Mouse (Mus musculus): ENCODE results near the gene Cenpk. TPM values are rescaled to one million over a fixed set of nuclear protein-coding genes. Genes with fewer than 3 reads are reported as not detected.
"Not testable (repeated sequence)": the region's sequence is repeated elsewhere in the genome, so short reads cannot be mapped to it uniquely, and the experiment has no call there.

Gene Cenpk
- 10.6 and 11.6 TPM in 2 replicates for polyA plus RNA-seq (2015; fragmentation: Nextera tagmentation; extraction: Ambion mirVana)

DNA sequence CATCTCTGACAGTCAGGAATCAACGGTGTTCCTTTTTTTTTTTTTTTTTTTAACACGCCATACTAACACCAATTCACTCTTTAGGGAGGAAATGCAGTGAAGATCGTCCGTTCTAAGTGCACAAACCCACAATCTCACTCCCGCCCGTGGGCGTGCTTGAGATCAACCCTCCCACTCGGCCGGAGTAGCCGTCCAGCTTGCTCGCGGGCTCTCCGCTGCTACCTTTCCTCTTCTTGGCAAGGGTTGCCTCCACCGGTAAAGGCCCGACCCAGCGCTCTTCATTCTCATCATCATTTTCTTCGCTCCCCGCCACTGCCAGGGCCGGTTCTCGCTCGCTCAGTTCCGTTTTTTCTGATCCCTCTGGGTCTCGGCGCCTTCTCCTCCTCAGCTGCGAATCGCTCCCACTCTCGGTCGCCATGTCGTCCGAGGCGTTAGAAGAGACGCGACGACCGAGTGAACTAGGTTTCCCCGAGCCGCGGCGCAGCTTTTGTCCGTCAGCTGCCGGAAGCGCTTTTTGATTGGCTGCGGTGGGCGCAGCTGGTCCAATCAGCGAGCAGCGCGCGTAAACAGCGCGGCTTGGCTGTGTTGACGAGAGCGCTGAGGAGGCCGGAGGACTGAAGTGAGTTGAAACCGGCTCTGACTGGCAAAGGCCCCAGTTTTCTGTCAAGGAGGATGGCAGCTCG is at the start of gene Cenpk, which contains the start of gene Ppwd1:
Cenpk (plus strand) TSS at position 228 of the 683 bp plus-strand sequence.
Ppwd1 (minus strand) TSS at position 460 of the 683 bp plus-strand sequence.
- H3K4me2 ChIP-seq = peak within 1 kb of the TSS; percentile 79
- peak within 1 kb of the TSS; percentile 80 for H3K4me3 ChIP-seq
- peak within 1 kb of the TSS; percentile 91 for H3K27ac ChIP-seq
- H3K9me3 ChIP-seq = no peaks in the 10 kb centered on the region
- peaks cover 17% of the 10 kb centered on the region for H3K4me1 ChIP-seq
- under 1% methylated on average over 55 of the region's 55 CpGs for WGBS
- ATAC-seq (replicated peaks) = peak; percentile 100
- no peaks in the 10 kb centered on the region for H3K27me3 ChIP-seq (replicated peaks)
- H3K9ac ChIP-seq = peak within 1 kb of the TSS; percentile 76
- no peaks in the 10 kb centered on the region for H3K36me3 ChIP-seq (replicated peaks)

DNA sequence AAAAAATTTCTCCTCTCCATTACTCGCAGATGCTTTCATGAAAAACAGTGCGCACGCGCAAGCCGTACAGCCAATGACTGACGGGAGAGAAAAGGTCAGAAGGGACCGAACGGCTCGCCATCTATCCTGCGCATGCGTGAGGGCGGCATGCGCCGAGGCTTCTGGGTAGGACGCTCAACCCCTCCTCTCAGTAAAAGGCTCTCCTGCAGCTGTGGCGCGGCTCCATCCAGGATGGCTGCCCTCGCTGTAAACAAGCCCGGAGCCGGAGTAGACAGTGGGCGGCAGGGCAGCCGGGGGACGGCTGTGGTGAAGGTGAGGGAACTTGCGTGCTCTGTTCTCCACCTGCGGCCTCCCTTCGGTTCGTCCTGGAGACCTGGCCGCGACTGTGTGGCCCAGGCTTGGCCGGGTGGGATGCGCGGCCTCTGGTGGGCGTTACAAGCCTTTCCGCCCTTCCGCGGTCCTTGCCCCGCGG is 49.7 kb upstream of the Cenpk start, which contains the start of gene Trim23:
Trim23 (plus strand) TSS at position 148 of the 472 bp plus-strand sequence.
- 0% methylated on average over 38 of the region's 38 CpGs for WGBS

DNA sequence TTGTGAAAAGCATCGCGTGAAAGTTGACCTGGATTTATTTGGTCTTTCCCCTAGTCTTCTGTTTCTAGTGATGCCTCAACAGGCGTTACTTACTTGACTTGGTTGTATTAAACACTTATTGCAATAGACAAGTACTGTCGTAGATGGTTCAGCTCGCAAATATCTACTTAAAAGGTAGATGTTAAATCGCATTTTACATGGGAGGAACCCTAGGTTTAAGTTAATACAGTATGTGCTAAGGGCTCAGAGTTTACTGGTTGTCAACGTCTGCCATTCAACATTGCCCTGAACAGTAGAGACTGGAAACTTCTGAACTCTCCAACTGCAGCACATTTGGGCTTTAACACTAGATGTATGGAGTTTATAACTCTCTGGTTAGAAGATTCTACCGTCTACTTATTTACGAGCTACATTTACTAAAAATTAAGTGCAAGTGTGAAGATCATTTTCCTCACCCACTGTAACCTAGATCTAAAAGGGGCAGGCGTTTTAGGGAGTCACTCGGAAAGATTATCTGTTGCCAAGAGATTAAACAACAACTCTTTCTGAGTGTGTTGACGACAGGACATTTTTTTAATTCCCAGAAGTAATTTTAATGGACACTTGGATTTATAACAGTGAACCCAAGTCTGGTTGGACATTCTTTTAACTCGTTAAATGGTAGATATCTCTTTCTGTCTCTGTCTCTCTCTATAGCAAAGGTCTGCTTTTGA is 49.1 kb upstream of the Cenpk start:
- no peaks in the 10 kb centered on the region for H3K27me3 ChIP-seq (replicated peaks)
- H3K4me1 ChIP-seq = peaks cover 18% of the 10 kb centered on the region
- WGBS = 18% methylated on average over 13 of the region's 13 CpGs
- H3K9ac ChIP-seq = peak overlapping the region; percentile 80
- 0 out of 2 replicates have a peak, but pooled peaks cover 2% of the 10 kb centered on the region for H3K36me3 ChIP-seq (replicated peaks)
- peak overlapping the region; percentile 78 for H3K4me3 ChIP-seq
- H3K4me2 ChIP-seq = peak overlapping the region; percentile 56
- H3K9me3 ChIP-seq = no peaks in the 10 kb centered on the region
- peak overlapping the region; percentile 83 for H3K27ac ChIP-seq
- ATAC-seq (replicated peaks) = no peak

More for the DNA sequence above, 49.7 kb upstream of the Cenpk start, which contains the start of gene Trim23:
- Histone ChIP-seq H3K27me3 (replicated peaks) (no peaks in the 10 kb centered on the region), H3K9ac (peak within 1 kb of the TSS; percentile 80), H3K4me2 (peak within 1 kb of the TSS; percentile 89), H3K4me3 (peak within 1 kb of the TSS; percentile 78), H3K4me1 (peaks cover 18% of the 10 kb centered on the region), H3K27ac (peak within 1 kb of the TSS; percentile 83), H3K36me3 (replicated peaks) (0 out of 2 replicates have a peak, but pooled peaks cover 2% of the 10 kb centered on the region), H3K9me3 (no peaks in the 10 kb centered on the region)
- peak; percentile 99 for ATAC-seq (replicated peaks)

DNA sequence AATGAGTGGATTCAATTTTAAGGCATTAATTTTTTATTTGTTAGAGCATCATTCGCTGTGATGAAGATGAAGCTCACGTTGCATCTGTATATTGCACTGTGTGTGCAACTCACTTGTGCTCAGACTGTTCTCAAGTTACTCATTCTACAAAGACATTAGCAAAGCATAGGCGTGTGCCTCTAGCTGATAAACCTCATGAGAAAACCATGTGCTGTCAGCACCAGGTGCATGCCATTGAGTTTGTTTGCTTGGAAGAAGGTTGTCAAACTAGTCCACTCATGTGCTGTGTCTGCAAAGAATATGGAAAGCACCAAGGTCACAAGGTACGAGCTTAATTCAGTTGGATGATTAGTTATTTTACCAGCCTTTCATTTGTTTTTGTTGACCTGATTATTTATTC is 41.1 kb upstream of the Cenpk start:
- peaks cover 17% of the 10 kb centered on the region for H3K36me3 ChIP-seq (replicated peaks)
- H3K4me2 ChIP-seq = no peak overlapping the region
- WGBS = 92% methylated on average over 4 of the region's 4 CpGs
- no peaks in the 10 kb centered on the region for H3K9me3 ChIP-seq
- no peak overlapping the region for H3K4me3 ChIP-seq
- H3K9ac ChIP-seq = no peak overlapping the region
- H3K27me3 ChIP-seq (replicated peaks) = no peaks in the 10 kb centered on the region
- H3K27ac ChIP-seq = no peak overlapping the region
- H3K4me1 ChIP-seq = no peaks in the 10 kb centered on the region
- no peak for ATAC-seq (replicated peaks)

DNA sequence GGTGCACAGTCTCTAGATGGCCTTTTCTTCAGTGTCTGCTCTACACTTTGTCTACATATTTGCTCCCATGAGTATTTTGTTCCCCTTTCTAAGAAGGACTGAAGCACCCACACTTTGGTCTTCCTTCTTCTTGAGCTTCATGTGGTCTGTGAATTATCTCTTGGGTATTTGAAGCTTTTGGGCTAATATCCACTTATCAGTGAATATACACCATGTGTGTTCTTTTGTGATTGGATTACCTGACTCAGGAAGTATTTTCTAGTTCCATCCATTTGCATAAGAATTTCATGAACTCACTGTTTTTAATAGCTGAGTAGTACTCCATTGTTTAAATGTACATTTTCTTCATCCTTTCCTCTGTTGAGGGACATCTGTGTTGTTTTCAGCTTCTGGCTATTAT is 32.5 kb upstream of the Cenpk start:
- not testable (repeated sequence) for H3K9ac ChIP-seq; H3K4me1 ChIP-seq; H3K4me2 ChIP-seq; H3K4me3 ChIP-seq; H3K9me3 ChIP-seq; H3K27ac ChIP-seq; H3K27me3 ChIP-seq (replicated peaks); ATAC-seq (replicated peaks)
- peaks cover 24% of the 10 kb centered on the region for H3K36me3 ChIP-seq (replicated peaks)

DNA sequence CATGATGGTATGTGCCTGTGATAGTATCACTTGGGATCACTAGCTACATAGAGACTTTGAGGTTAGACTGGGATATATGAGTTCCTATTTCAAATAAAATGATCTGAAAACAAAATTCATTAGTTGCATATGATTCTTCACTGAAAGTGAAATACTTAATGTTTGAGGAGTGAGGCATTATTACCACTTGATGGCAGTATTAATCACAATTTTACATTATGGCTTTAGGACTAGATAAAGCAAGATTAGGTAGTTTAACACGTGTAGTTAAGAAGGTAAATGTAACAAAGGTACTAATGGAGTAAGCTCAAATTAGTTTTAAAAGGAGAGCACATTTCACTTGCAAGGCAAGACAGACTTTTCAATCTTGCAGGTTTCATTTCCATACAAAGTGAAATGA is 24.1 kb upstream of the Cenpk start:
- no peak overlapping the region for H3K9ac ChIP-seq
- peaks cover under 1% of the 10 kb centered on the region; the same call in 1 of the 2 replicates for H3K36me3 ChIP-seq (replicated peaks)
- H3K27ac ChIP-seq = no peak overlapping the region
- no peak overlapping the region for H3K4me3 ChIP-seq
- no peaks in the 10 kb centered on the region for H3K27me3 ChIP-seq (replicated peaks)
- 68% methylated on average over 1 of the region's 1 CpGs for WGBS
- no peak for ATAC-seq (replicated peaks)
- no peaks in the 10 kb centered on the region for H3K9me3 ChIP-seq
- no peak overlapping the region for H3K4me2 ChIP-seq
- no peaks in the 10 kb centered on the region for H3K4me1 ChIP-seq

DNA sequence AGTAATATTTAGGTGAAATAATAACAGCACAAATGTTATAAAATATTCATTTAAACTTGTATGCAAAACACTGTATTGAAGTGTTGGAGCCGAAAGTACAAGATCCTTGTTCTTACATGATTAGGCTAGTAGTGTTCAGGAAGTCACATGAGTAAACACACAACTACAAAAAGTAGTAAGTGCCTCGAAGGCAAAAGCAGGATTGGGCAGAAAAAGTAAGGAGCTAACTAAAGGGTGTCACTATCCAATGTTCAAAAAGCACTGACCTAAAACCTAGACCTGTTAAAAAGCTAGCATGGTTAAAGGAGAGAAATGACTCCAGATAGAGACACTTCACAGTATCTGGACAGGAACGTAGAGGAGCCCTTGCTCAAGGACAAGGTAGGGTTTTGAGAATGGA is 933 bp upstream of the Cenpk start:
- peaks cover 17% of the 10 kb centered on the region for H3K4me1 ChIP-seq
- 0 out of 2 replicates have a peak overlapping the region, but pooled peaks have one; percentile 76 for H3K9ac ChIP-seq
- H3K36me3 ChIP-seq (replicated peaks) = no peaks in the 10 kb centered on the region
- no peak for ATAC-seq (replicated peaks)
- no peaks in the 10 kb centered on the region for H3K27me3 ChIP-seq (replicated peaks)
- 64% methylated on average over 3 of the region's 3 CpGs for WGBS
- H3K9me3 ChIP-seq = no peaks in the 10 kb centered on the region
- no peak overlapping the region for H3K27ac ChIP-seq
- peak overlapping the region; percentile 73 for H3K4me2 ChIP-seq
- peak overlapping the region; percentile 80 for H3K4me3 ChIP-seq

DNA sequence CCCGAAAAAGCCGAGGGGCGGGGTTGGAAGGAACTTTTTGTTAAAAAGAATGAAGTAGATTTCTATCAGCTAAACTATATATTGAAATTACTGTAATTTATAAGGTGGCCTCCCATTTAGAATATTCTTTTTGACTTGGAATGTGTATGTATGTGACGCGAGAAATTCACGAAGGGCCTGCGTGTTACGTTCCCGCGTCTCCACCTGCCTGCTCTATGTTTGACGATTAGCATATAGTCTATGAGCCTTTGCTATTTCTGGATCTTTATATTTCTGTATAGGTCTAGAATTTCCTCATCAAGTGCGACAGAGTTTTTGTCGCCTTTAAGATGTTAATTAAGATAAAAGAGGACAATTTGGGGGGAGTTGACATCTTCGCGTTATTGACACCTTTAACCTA is 770 bp downstream of the Cenpk start:
- peak; percentile 59 for ATAC-seq (replicated peaks)
- Histone ChIP-seq H3K4me2 (peak overlapping the region; percentile 79), H3K27ac (peak overlapping the region; percentile 91; the same call in 1 of the 2 replicates), H3K36me3 (replicated peaks) (no peaks in the 10 kb centered on the region), H3K27me3 (replicated peaks) (no peaks in the 10 kb centered on the region), H3K4me3 (peak overlapping the region; percentile 80), H3K9me3 (no peaks in the 10 kb centered on the region), H3K9ac (peak overlapping the region; percentile 59), H3K4me1 (peaks cover 17% of the 10 kb centered on the region)
- WGBS = 7% methylated on average over 15 of the region's 15 CpGs

DNA sequence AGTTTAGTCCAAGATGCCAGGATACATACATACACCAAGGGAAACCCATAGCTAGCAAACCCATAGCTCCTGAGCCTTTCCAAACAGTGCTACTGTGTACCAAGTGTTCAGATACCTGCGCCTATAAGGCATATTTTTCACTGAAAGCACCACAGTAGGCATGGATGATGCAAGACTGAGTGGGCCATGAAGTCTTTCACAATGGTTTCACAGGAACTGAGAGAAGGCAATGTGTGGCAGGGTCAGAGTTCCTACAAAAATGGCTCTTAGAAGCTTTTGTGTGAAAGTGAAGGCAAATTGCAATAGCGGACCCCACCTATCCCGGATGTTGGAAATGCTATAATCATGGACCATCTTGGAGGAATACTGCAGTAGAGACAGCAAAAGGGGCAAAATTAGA is 30.6 kb downstream of the Cenpk start:
- H3K4me1 ChIP-seq = no peaks in the 10 kb centered on the region
- H3K9ac ChIP-seq = no peak overlapping the region
- 95% methylated on average over 3 of the region's 3 CpGs for WGBS
- H3K27ac ChIP-seq = no peak overlapping the region
- H3K4me2 ChIP-seq = no peak overlapping the region
- no peaks in the 10 kb centered on the region for H3K27me3 ChIP-seq (replicated peaks)
- H3K4me3 ChIP-seq = no peak overlapping the region
- ATAC-seq (replicated peaks) = no peak
- no peaks in the 10 kb centered on the region for H3K9me3 ChIP-seq
- no peaks in the 10 kb centered on the region for H3K36me3 ChIP-seq (replicated peaks)

DNA sequence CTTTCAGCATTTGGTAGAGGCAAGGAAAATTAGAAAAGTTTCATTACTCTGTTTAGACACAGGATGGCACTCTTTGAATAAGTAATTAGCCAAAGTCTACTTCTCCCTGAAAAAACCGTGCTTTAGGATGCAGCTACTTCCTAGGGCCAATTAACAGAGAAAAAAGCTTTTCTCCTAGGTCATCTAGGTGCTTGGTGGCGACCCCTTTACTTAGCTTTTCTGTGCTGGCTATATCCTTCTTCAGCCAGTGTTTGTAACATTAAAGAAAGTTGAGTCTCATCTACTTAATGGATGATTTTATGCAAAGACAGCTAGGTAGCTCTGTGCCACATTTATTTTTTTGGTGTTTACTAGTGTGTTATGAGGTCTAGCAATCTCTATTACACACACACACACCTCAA is 56.6 kb downstream of the Cenpk start:
- ATAC-seq (replicated peaks) = 0 out of 2 replicates have a peak, but pooled peaks have one; percentile 37
- peak overlapping the region; percentile 80; the same call in 1 of the 2 replicates for H3K4me2 ChIP-seq

DNA sequence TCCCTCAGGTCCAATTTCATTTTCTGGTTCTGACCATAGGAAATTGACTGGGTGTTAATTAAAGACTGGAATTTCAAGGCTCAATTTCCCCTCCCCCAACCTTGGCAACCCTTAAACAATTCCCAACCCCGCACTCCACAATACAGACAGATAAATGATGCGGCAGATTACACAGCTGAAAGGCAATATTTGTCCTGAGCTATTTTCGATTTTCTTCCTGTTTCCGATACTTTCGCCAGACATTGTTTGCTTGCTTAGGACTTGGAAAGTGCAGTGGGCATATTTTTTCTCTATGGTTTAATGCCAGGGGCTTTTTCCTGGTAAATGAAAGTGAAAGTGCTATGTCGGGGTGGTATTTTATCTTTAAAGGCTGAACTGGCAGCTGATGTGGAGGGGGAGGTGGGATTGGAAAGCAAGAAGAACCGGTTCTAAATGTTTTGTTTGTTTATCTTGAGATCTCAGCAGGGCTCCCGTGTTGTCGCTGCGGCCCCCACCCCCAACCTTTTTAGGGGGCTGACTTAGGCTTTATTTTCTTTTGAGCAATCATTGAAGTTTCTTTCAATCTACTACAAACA is 57.4 kb downstream of the Cenpk start:
- Histone ChIP-seq H3K27me3 (replicated peaks) (no peaks in the 10 kb centered on the region), H3K4me3 (peak overlapping the region; percentile 42), H3K9ac (peak overlapping the region; percentile 24), H3K9me3 (no peaks in the 10 kb centered on the region), H3K4me2 (peak overlapping the region; percentile 80), H3K4me1 (peaks cover 25% of the 10 kb centered on the region; the same call in 1 of the 2 replicates), H3K27ac (peak overlapping the region; percentile 53), H3K36me3 (replicated peaks) (no peaks in the 10 kb centered on the region)
- ATAC-seq (replicated peaks) = no peak
- under 1% methylated on average over 10 of the region's 10 CpGs for WGBS

More for the DNA sequence above, 56.6 kb downstream of the Cenpk start:
- Histone ChIP-seq H3K36me3 (replicated peaks) (no peaks in the 10 kb centered on the region), H3K27ac (peak overlapping the region; percentile 53), H3K4me3 (no peak overlapping the region; the same call in 1 of the 2 replicates), H3K9ac (no peak overlapping the region), H3K9me3 (no peaks in the 10 kb centered on the region), H3K27me3 (replicated peaks) (no peaks in the 10 kb centered on the region), H3K4me1 (peaks cover 25% of the 10 kb centered on the region; the same call in 1 of the 2 replicates)
- 2% methylated on average over 2 of the region's 2 CpGs for WGBS

DNA sequence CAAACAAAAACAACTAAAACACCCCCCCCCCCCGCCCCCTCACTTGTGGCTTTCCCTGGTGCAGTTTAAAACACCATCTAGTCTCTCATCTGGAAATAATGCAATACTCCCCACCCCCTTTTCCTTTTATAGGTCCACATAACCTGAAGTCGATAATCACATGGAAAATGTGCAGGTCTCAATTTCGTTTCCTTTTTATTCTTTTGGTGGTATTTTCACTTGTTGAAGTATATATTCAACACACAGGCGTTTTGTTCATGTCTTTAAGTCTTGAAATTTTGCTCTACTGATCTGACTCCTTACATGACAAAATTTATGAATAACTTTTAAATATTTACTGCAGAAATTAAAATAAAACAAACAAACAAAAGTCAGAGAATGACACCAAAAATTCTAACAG is 57.9 kb downstream of the Cenpk start:
- peak; percentile 8; the same call in 1 of the 2 replicates for ATAC-seq (replicated peaks)
- no peaks in the 10 kb centered on the region for H3K36me3 ChIP-seq (replicated peaks)
- 0% methylated on average over 4 of the region's 4 CpGs for WGBS
- H3K27ac ChIP-seq = peak overlapping the region; percentile 69
- no peaks in the 10 kb centered on the region for H3K27me3 ChIP-seq (replicated peaks)
- no peaks in the 10 kb centered on the region for H3K9me3 ChIP-seq
- peaks cover 25% of the 10 kb centered on the region; the same call in 1 of the 2 replicates for H3K4me1 ChIP-seq
- H3K4me2 ChIP-seq = peak overlapping the region; percentile 80
- peak overlapping the region; percentile 42 for H3K4me3 ChIP-seq
- H3K9ac ChIP-seq = peak overlapping the region; percentile 37; the same call in 1 of the 2 replicates
